Mouse (Mus musculus): Measurements from ENCODE around the gene Trim14. TPM values are rescaled to one million over a fixed set of nuclear protein-coding genes. Genes with fewer than 3 reads are reported as not detected.

The Trim14 gene
- polyA plus RNA-seq, 1 experiment from 2014 or later, result 1.5 TPM

DNA sequence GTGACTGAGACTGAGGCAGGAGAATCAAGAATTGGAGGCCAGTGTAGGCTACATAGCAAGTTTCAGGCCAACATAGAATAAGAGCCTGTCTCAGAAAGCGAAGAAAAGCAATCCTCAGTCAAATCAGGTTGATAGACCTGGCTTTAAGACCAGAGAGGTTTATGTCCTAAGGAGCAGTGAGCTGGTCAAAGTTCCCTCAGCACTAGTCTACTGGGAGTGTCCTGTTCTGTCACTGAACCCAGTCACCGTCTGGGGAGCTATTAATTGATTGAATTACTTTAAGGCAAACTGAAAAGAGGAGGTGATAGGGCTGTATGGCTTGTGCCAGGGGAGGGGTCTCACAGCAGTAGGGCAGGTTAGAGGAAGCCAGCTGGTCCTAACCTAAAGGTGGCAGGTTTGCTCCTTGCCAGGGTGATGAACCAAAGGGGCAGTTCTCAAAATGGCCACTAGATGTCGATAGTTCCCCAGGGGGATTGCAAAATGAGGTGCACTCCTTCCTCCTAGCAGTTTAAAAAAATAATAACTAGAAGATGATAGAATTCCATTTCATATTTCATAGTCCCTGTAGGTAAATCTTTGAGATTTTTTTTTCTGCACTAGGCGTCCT is 38.6 kb downstream of the Trim14 start:
- Histone ChIP-seq H3K4me3 (no peak overlapping the region), H3K9ac (no peak overlapping the region), H3K27ac (no peak overlapping the region), H3K4me1 (no peaks in the 10 kb centered on the region), H3K9me3 (no peaks in the 10 kb centered on the region), H3K27me3 (no peaks in the 10 kb centered on the region), H3K4me2 (replicated peaks) (no peak overlapping the region), H3K36me3 (peaks cover 65% of the 10 kb centered on the region)
- ATAC-seq (ENCODE audit: insufficient number of reproducible peaks, insufficient read depth, low FRiP score, low TSS enrichment), result no peak
- 47% methylated on average over 4 of the region's 4 CpGs for WGBS

GRCm38 (mm10) chr4:46495543-46495942 is 40.4 kb downstream of the Trim14 start:
- 0 out of 2 replicates have a peak, but pooled peaks cover 1% of the 10 kb centered on the region for H3K4me1 ChIP-seq
- no peak for ATAC-seq (ENCODE audit: insufficient number of reproducible peaks, insufficient read depth, low FRiP score, low TSS enrichment)
- H3K27ac ChIP-seq, result no peak overlapping the region
- H3K4me2 ChIP-seq (replicated peaks), result no peak overlapping the region
- H3K4me3 ChIP-seq, result no peak overlapping the region
- no peaks in the 10 kb centered on the region for H3K9me3 ChIP-seq
- peaks cover 47% of the 10 kb centered on the region for H3K36me3 ChIP-seq
- no peak overlapping the region for H3K9ac ChIP-seq
- no peaks in the 10 kb centered on the region for H3K27me3 ChIP-seq
- 84% methylated on average over 12 of the region's 12 CpGs for WGBS

DNA sequence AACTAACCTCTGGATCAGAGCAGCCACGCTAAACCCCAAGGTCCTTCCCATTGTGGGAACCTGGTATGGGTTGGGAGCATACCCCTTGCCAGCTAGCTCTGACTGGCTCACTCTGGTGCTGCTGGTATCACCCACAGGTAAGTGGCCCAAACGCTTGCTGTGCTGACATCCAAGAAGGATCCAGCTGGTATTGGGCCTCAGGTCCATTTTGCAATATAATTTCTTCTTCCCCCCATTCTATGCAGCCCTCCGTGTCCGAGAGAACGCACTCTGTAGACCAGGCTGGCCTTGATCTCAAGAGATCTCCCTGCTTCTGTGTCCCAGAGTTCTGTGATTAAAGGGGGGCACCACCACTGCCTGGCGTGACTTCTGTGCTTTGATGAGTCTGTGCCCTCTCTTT is 42.9 kb downstream of the Trim14 start:
- H3K4me3 ChIP-seq, result no peak overlapping the region
- no peak overlapping the region for H3K4me2 ChIP-seq (replicated peaks)
- no peaks in the 10 kb centered on the region for H3K27me3 ChIP-seq
- peaks cover 8% of the 10 kb centered on the region for H3K4me1 ChIP-seq
- no peak overlapping the region for H3K9ac ChIP-seq
- peaks cover 38% of the 10 kb centered on the region for H3K36me3 ChIP-seq
- 94% methylated on average over 6 of the region's 6 CpGs for WGBS
- no peaks in the 10 kb centered on the region for H3K9me3 ChIP-seq
- no peak for ATAC-seq (ENCODE audit: insufficient number of reproducible peaks, insufficient read depth, low FRiP score, low TSS enrichment)
- no peak overlapping the region for H3K27ac ChIP-seq

DNA sequence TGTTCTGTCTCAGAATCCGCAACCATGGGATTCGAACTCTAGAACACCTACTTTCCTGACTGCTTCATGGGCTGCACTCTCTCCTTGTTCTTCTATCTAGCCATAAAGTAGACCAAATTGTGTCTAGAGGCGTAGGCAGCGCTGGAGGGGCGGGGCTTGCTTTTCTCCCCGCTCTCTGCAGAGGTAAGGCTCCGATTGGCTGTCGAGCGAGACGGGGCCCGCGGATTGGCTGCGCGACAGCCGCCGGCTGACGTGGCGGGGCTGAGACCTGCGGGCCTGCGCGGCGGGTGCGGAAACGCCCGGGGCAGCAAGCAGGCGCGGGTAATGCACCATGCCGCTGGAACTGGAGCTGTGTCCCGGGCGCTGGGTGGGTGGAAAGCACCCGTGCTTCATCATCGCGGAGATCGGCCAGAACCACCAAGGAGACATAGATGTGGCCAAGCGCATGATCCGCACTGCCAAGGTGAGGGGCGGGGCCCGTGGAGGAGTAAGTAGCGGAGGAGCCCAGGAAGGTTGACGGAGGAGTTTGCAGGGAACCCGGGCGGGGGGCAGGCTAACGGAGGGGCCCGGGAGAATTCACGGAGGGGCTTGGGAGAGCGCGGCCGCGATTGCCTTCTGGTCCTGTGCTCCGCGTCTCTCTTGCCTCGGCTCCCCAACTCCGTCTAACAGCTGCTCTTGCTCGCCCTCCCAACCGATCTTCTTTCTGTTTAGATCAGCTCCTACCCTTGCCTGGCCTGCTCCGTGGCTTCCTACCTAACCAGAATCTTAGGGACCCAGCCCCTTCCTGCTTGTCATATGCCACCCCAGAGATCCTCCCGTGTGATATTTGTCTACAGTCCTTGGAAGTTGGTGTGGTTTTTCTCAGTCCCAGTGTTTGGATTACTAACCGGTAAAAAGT is 46.7 kb downstream of the Trim14 start, which contains the start of gene Nans:
Gene Nans (plus strand): TSS at position 221 of the 898 bp plus-strand sequence.
- H3K27ac ChIP-seq, result peak within 1 kb of the TSS; percentile 61
- H3K36me3 ChIP-seq, result peaks cover 17% of the 10 kb centered on the region
- peak within 1 kb of the TSS; percentile 68 for H3K4me3 ChIP-seq
- H3K4me1 ChIP-seq, result peaks cover 8% of the 10 kb centered on the region
- no peaks in the 10 kb centered on the region for H3K9me3 ChIP-seq
- H3K4me2 ChIP-seq (replicated peaks), result peak within 1 kb of the TSS; percentile 62
- H3K27me3 ChIP-seq, result no peaks in the 10 kb centered on the region
- under 1% methylated on average over 58 of the region's 58 CpGs for WGBS
- ATAC-seq (ENCODE audit: insufficient number of reproducible peaks, insufficient read depth, low FRiP score, low TSS enrichment), result peak; percentile 93
- peak within 1 kb of the TSS; percentile 74 for H3K9ac ChIP-seq

- Histone ChIP-seq H3K27ac (no peak overlapping the region), H3K9ac (no peak overlapping the region), H3K9me3 (no peaks in the 10 kb centered on the region), H3K4me2 (replicated peaks) (no peak overlapping the region), H3K4me1 (peaks cover 8% of the 10 kb centered on the region), H3K27me3 (no peaks in the 10 kb centered on the region), H3K36me3 (no peaks in the 10 kb centered on the region), H3K4me3 (no peak overlapping the region)
- ATAC-seq (ENCODE audit: insufficient number of reproducible peaks, insufficient read depth, low FRiP score, low TSS enrichment), result no peak
- 86% methylated on average over 5 of the region's 5 CpGs for WGBS
These were observed 48.6 kb downstream of the Trim14 start for GRCm38 (mm10) chr4:46487348-46487747.

DNA sequence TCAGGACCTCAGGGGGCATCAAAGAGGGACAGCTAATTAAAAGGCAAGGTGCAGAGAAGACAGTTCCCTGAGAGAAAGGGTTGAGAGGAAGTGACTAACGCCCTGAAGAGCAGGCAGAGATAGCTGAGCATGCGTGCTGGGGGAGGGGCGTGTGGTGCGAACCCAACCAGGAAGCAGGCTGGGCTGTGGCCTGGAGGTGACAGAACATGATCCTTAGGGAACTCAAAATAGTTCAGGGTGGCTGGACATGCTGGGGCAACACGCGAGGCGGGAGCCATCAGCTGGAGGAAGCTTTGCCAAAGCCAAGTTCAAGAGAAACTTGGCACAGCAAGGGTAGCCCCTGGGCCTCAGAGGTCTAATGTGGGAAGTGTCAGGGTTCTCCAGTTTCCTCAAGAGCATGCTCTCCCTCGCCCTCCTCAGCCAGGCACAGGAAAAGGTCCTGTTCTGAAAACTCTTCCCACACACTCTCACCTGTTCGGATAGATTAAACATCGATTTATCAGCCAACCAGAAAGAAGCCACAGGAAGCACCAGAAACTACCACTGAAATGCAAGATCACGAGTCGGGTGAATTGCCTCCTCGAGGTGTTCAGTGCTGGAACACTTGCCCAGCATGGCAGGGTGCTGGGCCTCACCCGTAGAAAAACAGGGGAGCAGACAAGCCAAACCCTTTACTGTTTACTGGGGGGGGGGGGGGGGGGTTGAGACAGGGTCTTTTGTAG is 50.1 kb downstream of the Trim14 start:
- Histone ChIP-seq H3K27me3 (no peaks in the 10 kb centered on the region), H3K36me3 (no peaks in the 10 kb centered on the region), H3K4me3 (no peak overlapping the region), H3K27ac (no peak overlapping the region), H3K4me2 (replicated peaks) (no peak overlapping the region), H3K9ac (no peak overlapping the region), H3K4me1 (peaks cover 8% of the 10 kb centered on the region), H3K9me3 (no peaks in the 10 kb centered on the region)
- no peak for ATAC-seq (ENCODE audit: insufficient number of reproducible peaks, insufficient read depth, low FRiP score, low TSS enrichment)
- WGBS, result 49% methylated on average over 14 of the region's 14 CpGs

GRCm38 (mm10) chr4:46479081-46479480 is 56.9 kb downstream of the Trim14 start:
- no peaks in the 10 kb centered on the region for H3K27me3 ChIP-seq
- WGBS, result 100% methylated on average over 2 of the region's 2 CpGs
- no peak overlapping the region for H3K4me3 ChIP-seq
- peaks cover 35% of the 10 kb centered on the region for H3K36me3 ChIP-seq
- H3K4me1 ChIP-seq, result no peaks in the 10 kb centered on the region
- H3K9ac ChIP-seq, result no peak overlapping the region
- H3K4me2 ChIP-seq (replicated peaks), result no peak overlapping the region
- no peaks in the 10 kb centered on the region for H3K9me3 ChIP-seq
- H3K27ac ChIP-seq, result no peak overlapping the region
- ATAC-seq (ENCODE audit: insufficient number of reproducible peaks, insufficient read depth, low FRiP score, low TSS enrichment), result no peak

- Histone ChIP-seq H3K27ac (no peak overlapping the region), H3K4me3 (no peak overlapping the region), H3K4me2 (replicated peaks) (no peak overlapping the region), H3K36me3 (peaks cover 66% of the 10 kb centered on the region), H3K9ac (no peak overlapping the region), H3K27me3 (no peaks in the 10 kb centered on the region), H3K9me3 (no peaks in the 10 kb centered on the region), H3K4me1 (no peaks in the 10 kb centered on the region)
- 91% methylated on average over 5 of the region's 5 CpGs for WGBS
- no peak for ATAC-seq (ENCODE audit: insufficient number of reproducible peaks, insufficient read depth, low FRiP score, low TSS enrichment)
These were observed 60.8 kb downstream of the Trim14 start for GRCm38 (mm10) chr4:46475101-46475500.

DNA sequence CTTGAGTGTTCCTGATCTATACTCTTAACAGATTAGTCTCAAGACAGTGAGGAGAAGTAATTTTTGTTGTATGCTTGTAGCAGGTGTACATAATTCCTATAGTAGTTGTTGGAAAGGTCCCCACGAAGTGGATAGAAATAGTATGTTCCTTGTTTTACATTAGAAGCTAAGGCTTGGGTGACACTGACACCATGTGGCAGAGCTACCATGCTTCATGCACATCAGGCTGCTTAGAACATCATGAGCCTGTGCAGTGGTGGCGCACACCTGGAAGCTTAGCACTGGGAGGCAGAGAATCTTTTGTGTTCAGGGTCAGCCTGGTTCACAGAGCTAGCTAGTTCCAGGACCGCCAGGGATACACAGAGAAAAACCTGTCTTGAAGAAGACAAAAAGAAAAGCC is 70.2 kb downstream of the Trim14 start:
- no peaks in the 10 kb centered on the region for H3K9me3 ChIP-seq
- no peak overlapping the region for H3K27ac ChIP-seq
- H3K4me2 ChIP-seq (replicated peaks), result no peak overlapping the region
- H3K27me3 ChIP-seq, result no peaks in the 10 kb centered on the region
- 92% methylated on average over 3 of the region's 3 CpGs for WGBS
- no peaks in the 10 kb centered on the region for H3K4me1 ChIP-seq
- ATAC-seq (ENCODE audit: insufficient number of reproducible peaks, insufficient read depth, low FRiP score, low TSS enrichment), result no peak
- peaks cover 94% of the 10 kb centered on the region for H3K36me3 ChIP-seq
- no peak overlapping the region for H3K4me3 ChIP-seq
- H3K9ac ChIP-seq, result no peak overlapping the region

DNA sequence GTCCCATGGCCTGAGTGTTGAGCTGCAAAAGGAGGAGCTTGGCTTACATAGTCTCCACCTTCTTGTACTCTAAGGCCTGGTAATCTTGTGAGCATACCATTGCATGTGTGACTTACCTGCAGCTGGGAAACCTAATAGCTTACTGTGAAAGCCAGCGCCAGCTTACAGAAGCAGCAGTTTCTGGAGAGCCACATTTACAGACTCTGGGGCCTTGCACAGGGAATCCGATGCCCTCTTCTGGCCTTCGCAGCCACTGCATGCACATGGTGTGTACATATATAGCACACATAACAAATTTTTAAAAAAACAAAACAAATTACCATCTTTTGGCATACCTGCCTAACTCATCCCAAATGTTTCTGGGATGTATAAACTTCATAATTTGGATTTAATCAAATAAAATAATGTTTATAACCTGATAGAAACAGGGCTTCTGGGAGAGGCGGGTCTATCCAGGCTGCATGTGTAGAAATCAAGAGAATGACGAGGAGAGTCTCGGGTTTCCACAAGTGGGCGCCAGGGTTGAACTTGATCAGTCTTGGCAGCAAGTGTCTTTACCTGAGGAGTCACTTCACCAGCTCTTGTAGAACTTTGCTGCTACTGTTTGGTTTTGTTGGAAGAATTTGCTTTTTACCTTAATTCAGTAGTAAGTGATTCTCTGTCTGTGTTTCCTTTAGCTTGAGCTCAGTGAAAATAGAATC is 72.7 kb downstream of the Trim14 start:
- Histone ChIP-seq H3K27me3 (no peaks in the 10 kb centered on the region), H3K36me3 (peaks cover 85% of the 10 kb centered on the region), H3K4me1 (no peaks in the 10 kb centered on the region), H3K27ac (no peak overlapping the region), H3K9me3 (no peaks in the 10 kb centered on the region), H3K4me3 (no peak overlapping the region), H3K9ac (no peak overlapping the region), H3K4me2 (replicated peaks) (no peak overlapping the region)
- 77% methylated on average over 7 of the region's 7 CpGs for WGBS
- no peak for ATAC-seq (ENCODE audit: insufficient number of reproducible peaks, insufficient read depth, low FRiP score, low TSS enrichment)

GRCm38 (mm10) chr4:46458411-46458810 is 77.5 kb downstream of the Trim14 start:
- Histone ChIP-seq H3K27me3 (no peaks in the 10 kb centered on the region), H3K9ac (no peak overlapping the region), H3K36me3 (peaks cover 39% of the 10 kb centered on the region), H3K9me3 (no peaks in the 10 kb centered on the region), H3K27ac (no peak overlapping the region), H3K4me1 (peaks cover 20% of the 10 kb centered on the region), H3K4me2 (replicated peaks) (no peak overlapping the region), H3K4me3 (no peak overlapping the region)
- no peak for ATAC-seq (ENCODE audit: insufficient number of reproducible peaks, insufficient read depth, low FRiP score, low TSS enrichment)
- 89% methylated on average over 2 of the region's 2 CpGs for WGBS
